ENCODE assay signal across 7 mouse cellular contexts in the genomic region with DNA sequence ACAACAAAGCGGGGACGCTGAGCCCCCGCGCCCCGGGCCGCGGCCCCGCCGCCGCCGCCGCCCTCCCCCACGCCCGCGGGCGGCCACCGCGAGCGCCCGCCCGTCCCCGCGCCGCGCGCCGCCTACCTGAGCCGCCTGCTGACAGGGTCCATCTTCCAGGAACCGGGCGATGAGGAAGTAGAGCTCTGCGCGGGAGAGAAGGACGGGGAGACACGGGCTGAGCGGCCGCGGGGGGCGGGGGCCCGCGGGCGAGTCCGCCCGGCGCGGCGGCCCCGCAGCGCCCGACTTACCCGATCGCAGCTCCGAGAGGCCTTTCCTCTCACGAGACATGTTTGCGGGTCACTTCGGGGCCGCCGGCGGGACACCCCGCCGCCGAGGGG. TPM values are rescaled to one million over a fixed set of nuclear protein-coding genes. Genes with fewer than 3 reads are reported as not detected.
DNase-seq lines count a peak whose midpoint lies in the region; ATAC-seq and TF ChIP-seq lines count a peak whose summit lies in the region.

No protein-coding gene starts in this region.

- H3K36me3 ChIP-seq in lung, postnatal 0 days (ENCODE audit: insufficient read depth, low read length) = no peaks in the 10 kb centered on the region
- no peaks in the 10 kb centered on the region for H3K36me3 ChIP-seq in forebrain, embryonic 11.5 days (ENCODE audit: control insufficient read depth, insufficient read depth, low read length)
- H3K36me3 ChIP-seq in limb, embryonic 15.5 days = no peaks in the 10 kb centered on the region
- peaks cover 5% of the 10 kb centered on the region; the same call in 1 of the 2 replicates for H3K36me3 ChIP-seq in small intestine, adult 2 months (ENCODE audit: control insufficient read depth, insufficient read depth, low read length)

- no peak for TF ChIP-seq EP300 in lung, postnatal 0 days (IDR thresholded peaks at IDR 0.05)

- peak; percentile 18 for ATAC-seq in lung, postnatal 0 days
- peak; percentile 16 for ATAC-seq in forebrain, embryonic 11.5 days (replicated peaks; ENCODE audit: low FRiP score)
- ATAC-seq in limb, embryonic 15.5 days (ENCODE audit: insufficient number of reproducible peaks, low FRiP score, low TSS enrichment, low read depth) = no peak

- no peaks in the 10 kb centered on the region for H3K27me3 ChIP-seq in lung, postnatal 0 days (replicated peaks; ENCODE audit: insufficient read depth, low read length)
- no peaks in the 10 kb centered on the region for H3K27me3 ChIP-seq in forebrain, embryonic 11.5 days (ENCODE audit: control insufficient read depth, insufficient read depth, low read length)
- no peaks in the 10 kb centered on the region for H3K27me3 ChIP-seq in limb, embryonic 15.5 days
- no peaks in the 10 kb centered on the region for H3K27me3 ChIP-seq in small intestine, adult 2 months (ENCODE audit: control insufficient read depth, insufficient read depth, low read length)

- peak overlapping the region; percentile 99 for H3K4me3 ChIP-seq in lung, postnatal 0 days (ENCODE audit: low read depth, low read length)
- peak overlapping the region; percentile 99 for H3K4me3 ChIP-seq in forebrain, embryonic 11.5 days (ENCODE audit: low read depth, low read length)
- peak overlapping the region; percentile 78 for H3K4me3 ChIP-seq in limb, embryonic 15.5 days
- H3K4me3 ChIP-seq in small intestine, adult 2 months (ENCODE audit: low read depth, low read length) = peak overlapping the region; percentile 97

- H3K4me1 ChIP-seq in lung, postnatal 0 days (ENCODE audit: insufficient read depth, low read depth, low read length) = peaks cover 4% of the 10 kb centered on the region; the same call in 1 of the 2 replicates
- H3K4me1 ChIP-seq in forebrain, embryonic 11.5 days (replicated peaks; ENCODE audit: control insufficient read depth, insufficient read depth, low read length) = peaks cover 3% of the 10 kb centered on the region; the same call in 1 of the 2 replicates
- H3K4me1 ChIP-seq in limb, embryonic 15.5 days = peaks cover 9% of the 10 kb centered on the region; the same call in 1 of the 2 replicates
- peaks cover 3% of the 10 kb centered on the region; the same call in 1 of the 2 replicates for H3K4me1 ChIP-seq in small intestine, adult 2 months (ENCODE audit: control insufficient read depth, insufficient read depth, insufficient read length, low read length)

- under 1% methylated on average over 43 of the region's 61 CpGs for WGBS in lung, postnatal 0 days
- under 1% methylated on average over 26 of the region's 61 CpGs for WGBS in forebrain, embryonic 11.5 days
- under 1% methylated on average over 36 of the region's 61 CpGs for WGBS in limb, embryonic 15.5 days
- 0% methylated on average over 30 of the region's 61 CpGs for WGBS in small intestine, adult 2 months

- H3K9ac ChIP-seq in lung, postnatal 0 days (replicated peaks; ENCODE audit: low read depth) = peak overlapping the region; percentile 82
- peak overlapping the region; percentile 99 for H3K9ac ChIP-seq in forebrain, embryonic 11.5 days (ENCODE audit: low read length)
- H3K9ac ChIP-seq in limb, embryonic 15.5 days = peak overlapping the region; percentile 91

- no peaks in the 10 kb centered on the region for H3K9me3 ChIP-seq in lung, postnatal 0 days (ENCODE audit: low read length)
- H3K9me3 ChIP-seq in forebrain, embryonic 11.5 days (ENCODE audit: control insufficient read depth, low read length) = no peaks in the 10 kb centered on the region
- H3K9me3 ChIP-seq in limb, embryonic 15.5 days = no peaks in the 10 kb centered on the region

- DNase-seq in lung, postnatal 0 days (ENCODE audit: low spot score) = no peak
- no peak for DNase-seq in lung, adult 18-20 months
- no peak for DNase-seq in forebrain, embryonic 11.5 days (ENCODE audit: low spot score)
- no peak for DNase-seq in adrenal gland, adult 18-20 months (ENCODE audit: low spot score in 2 of 2)
- no peak for DNase-seq in embryo, embryonic 10.5 days (ENCODE audit: low spot score)

- TF ChIP-seq CTCF in lung, postnatal 0 days (IDR thresholded peaks at IDR 0.05) = no peak
- no peak for TF ChIP-seq CTCF in small intestine, adult 2 months (IDR thresholded peaks at IDR 0.05; ENCODE audit: extremely low read depth, insufficient read length, insufficient replicate concordance, low read depth, low read length)

- peak overlapping the region; percentile 66 for H3K4me2 ChIP-seq in lung, postnatal 0 days (replicated peaks; ENCODE audit: low read depth, low read length)
- H3K4me2 ChIP-seq in forebrain, embryonic 11.5 days (ENCODE audit: low read depth, low read length, severe bottlenecking) = peak overlapping the region; percentile 54; the same call in 1 of the 2 replicates
- H3K4me2 ChIP-seq in limb, embryonic 15.5 days = peak overlapping the region; percentile 56

- TF ChIP-seq POLR2A in small intestine, adult 2 months (IDR thresholded peaks at IDR 0.05; ENCODE audit: low read depth, low read length) = no peak

- peak overlapping the region; percentile 100 for H3K27ac ChIP-seq in lung, postnatal 0 days (ENCODE audit: low read length)
- peak overlapping the region; percentile 99 for H3K27ac ChIP-seq in forebrain, embryonic 11.5 days (ENCODE audit: low read depth, low read length)
- H3K27ac ChIP-seq in limb, embryonic 15.5 days = peak overlapping the region; percentile 99
- peak overlapping the region; percentile 87 for H3K27ac ChIP-seq in small intestine, adult 2 months (ENCODE audit: insufficient read depth, low read depth, low read length)

RNA-seq across cellular contexts. Expression of gene Phip, which starts 0.4 kb away (rescaled TPM):
- 31.0 and 38.1 TPM in 2 replicates for polyA plus RNA-seq in lung, postnatal 0 days (2015; fragmentation: Nextera tagmentation; extraction: Ambion mirVana)
- polyA plus RNA-seq in forebrain, embryonic 11.5 days (2014; fragmentation: Nextera tagmentation; extraction: Ambion mirVana) = 144 and 152 TPM in 2 replicates
- polyA plus RNA-seq in limb, embryonic 15.5 days (2015; fragmentation: Nextera tagmentation; extraction: Ambion mirVana) = 86.1 and 87.9 TPM in 2 replicates
- 0.77 and 1.3 TPM in 2 replicates for polyA plus RNA-seq in small intestine, adult 2 months (2012; rRNA removed)
- 10 to 100 TPM; 60.1 to 79.6 TPM for total RNA-seq in adrenal gland, adult 18-20 months (2021)

Comparison
In these comparisons a context has a peak if more than half of its experiments do, and no peak if none do; other contexts are left out.
1. RNA of gene Phip, which starts 0.4 kb away (polyA plus RNA-seq): 144 to 152 TPM in forebrain, embryonic 11.5 days, 86.1 to 87.9 TPM in limb, embryonic 15.5 days and 31.0 to 38.1 TPM in lung, postnatal 0 days; 0.77 to 1.3 TPM in small intestine, adult 2 months; every median in the first group is over 10 times any median in the second.
2. Peak in every context shown above with its lines, with median percentiles within 50 percentile points of each other: H3K27ac ChIP-seq, H3K4me2 ChIP-seq, H3K4me3 ChIP-seq and H3K9ac ChIP-seq.